Mouse (Mus musculus): ENCODE measurements around the gene Iqgap3. TPM values are rescaled to one million over a fixed set of nuclear protein-coding genes. Genes with fewer than 3 reads are reported as not detected.

Iqgap3 gene
- total and polyA plus RNA-seq, 2 experiments from 2014 or later = 1.2 to 5.4 TPM

DNA sequence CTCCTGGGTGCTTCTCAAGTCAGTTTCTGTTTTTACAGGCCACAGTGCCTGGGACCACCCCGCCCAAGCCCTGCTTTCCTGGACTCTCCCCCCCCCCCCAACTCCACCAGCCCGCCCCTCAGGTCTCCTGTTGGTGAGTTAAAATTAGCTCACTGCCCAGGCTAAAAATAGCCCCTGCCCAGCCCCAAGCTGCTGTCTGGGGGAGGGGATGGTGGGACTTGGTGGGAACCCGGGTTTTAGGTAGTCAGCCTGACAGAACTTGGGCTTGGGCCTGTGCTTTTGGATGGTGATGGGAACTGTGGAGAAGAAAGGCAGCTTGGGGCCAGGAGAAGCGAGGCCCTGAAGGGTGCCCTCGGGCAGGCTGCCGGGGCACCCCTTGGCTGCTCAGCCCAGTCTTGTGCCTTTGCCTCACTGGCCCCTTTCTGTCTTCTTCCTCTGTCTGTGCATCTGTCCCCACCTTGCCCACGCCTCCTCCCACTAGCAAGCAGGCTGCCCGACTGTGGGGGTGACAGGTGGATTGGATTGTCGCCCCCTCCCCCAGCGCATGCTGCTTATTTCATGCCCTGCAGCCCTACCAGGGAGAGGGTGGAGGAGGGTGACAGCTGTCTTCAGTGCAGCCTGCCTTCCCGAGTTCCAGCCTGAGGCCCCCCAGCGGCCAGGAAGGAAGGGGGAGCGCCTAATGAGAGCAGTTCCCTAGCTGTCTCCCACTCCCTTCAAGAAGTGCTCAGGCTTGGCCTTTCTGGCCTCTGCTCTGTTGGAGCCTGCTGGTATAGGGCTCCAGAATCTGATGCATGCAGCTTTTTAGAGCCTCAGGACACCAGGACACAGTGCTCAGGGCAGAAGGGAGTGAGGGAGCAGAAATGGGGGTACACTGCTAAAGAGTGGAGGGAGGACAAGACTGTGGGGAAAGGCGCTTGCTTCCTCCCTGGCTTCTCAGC lies 68.6 kb downstream of the Iqgap3 start:
- H3K27ac ChIP-seq (ENCODE audit: low read depth, low read length) = peak overlapping the region; percentile 85
- peak overlapping the region; percentile 38 for H3K4me2 ChIP-seq (ENCODE audit: low read depth, low read length, poor library complexity, severe bottlenecking)
- no peaks in the 10 kb centered on the region for H3K9me3 ChIP-seq (ENCODE audit: low read length)
- H3K4me3 ChIP-seq (ENCODE audit: low read depth, low read length) = no peak overlapping the region
- peak; percentile 55 for TF ChIP-seq CTCF (IDR thresholded peaks at IDR 0.05)
- H3K36me3 ChIP-seq (ENCODE audit: insufficient read depth, low read length) = 0 out of 2 replicates have a peak, but pooled peaks cover 3% of the 10 kb centered on the region
- 12% methylated on average over 14 of the region's 14 CpGs for WGBS
- no peaks in the 10 kb centered on the region for H3K27me3 ChIP-seq (ENCODE audit: insufficient read depth, low read length)
- peaks cover 55% of the 10 kb centered on the region for H3K4me1 ChIP-seq (ENCODE audit: insufficient read depth, low read length)
- peak; percentile 52 for ATAC-seq (ENCODE audit: low FRiP score)
- H3K9ac ChIP-seq (replicated peaks; ENCODE audit: low read length, poor library complexity, severe bottlenecking) = peak overlapping the region; percentile 42
- DNase-seq (ENCODE audit: low spot score) = peak; percentile 62

- no peak for TF ChIP-seq CTCF (IDR thresholded peaks at IDR 0.05)
- H3K4me3 ChIP-seq (ENCODE audit: low read depth, low read length) = no peak overlapping the region
- peak; percentile 2; the same call in 1 of the 2 replicates for ATAC-seq (ENCODE audit: low FRiP score)
- H3K4me2 ChIP-seq (ENCODE audit: low read depth, low read length, poor library complexity, severe bottlenecking) = peak overlapping the region; percentile 38
- peak overlapping the region; percentile 85 for H3K27ac ChIP-seq (ENCODE audit: low read depth, low read length)
- peak overlapping the region; percentile 9; the same call in 1 of the 2 replicates for H3K9ac ChIP-seq (replicated peaks; ENCODE audit: low read length, poor library complexity, severe bottlenecking)
- H3K4me1 ChIP-seq (ENCODE audit: insufficient read depth, low read length) = peaks cover 48% of the 10 kb centered on the region
- H3K9me3 ChIP-seq (ENCODE audit: low read length) = no peaks in the 10 kb centered on the region
- no peak for DNase-seq (ENCODE audit: low spot score)
- H3K36me3 ChIP-seq (ENCODE audit: insufficient read depth, low read length) = peaks cover 2% of the 10 kb centered on the region; the same call in 1 of the 2 replicates
- 46% methylated on average over 3 of the region's 3 CpGs for WGBS
- no peaks in the 10 kb centered on the region for H3K27me3 ChIP-seq (ENCODE audit: insufficient read depth, low read length)
These were observed 69.2 kb downstream of the Iqgap3 start for GRCm38 (mm10) chr3:88150999-88151364.

- peak overlapping the region; percentile 85 for H3K27ac ChIP-seq (ENCODE audit: low read depth, low read length)
- H3K4me1 ChIP-seq (ENCODE audit: insufficient read depth, low read length) = peaks cover 44% of the 10 kb centered on the region
- 0 out of 2 replicates have a peak overlapping the region, but pooled peaks have one; percentile 39 for H3K9ac ChIP-seq (replicated peaks; ENCODE audit: low read length, poor library complexity, severe bottlenecking)
- ATAC-seq (ENCODE audit: low FRiP score) (peak; percentile 83), DNase-seq (ENCODE audit: low spot score) (peak; percentile 89)
- no peaks in the 10 kb centered on the region for H3K27me3 ChIP-seq (ENCODE audit: insufficient read depth, low read length)
- no peak for TF ChIP-seq CTCF (IDR thresholded peaks at IDR 0.05)
- H3K36me3 ChIP-seq (ENCODE audit: insufficient read depth, low read length) = peaks cover 4% of the 10 kb centered on the region; the same call in 1 of the 2 replicates
- peak overlapping the region; percentile 33 for H3K4me2 ChIP-seq (ENCODE audit: low read depth, low read length, poor library complexity, severe bottlenecking)
- H3K4me3 ChIP-seq (ENCODE audit: low read depth, low read length) = no peak overlapping the region
- H3K9me3 ChIP-seq (ENCODE audit: low read length) = no peaks in the 10 kb centered on the region
- 18% methylated on average over 3 of the region's 3 CpGs for WGBS
These were observed 70.3 kb downstream of the Iqgap3 start for GRCm38 (mm10) chr3:88152056-88152455.

- TF ChIP-seq CTCF (IDR thresholded peaks at IDR 0.05) = 0 out of 2 replicates have a peak, but pooled peaks have one; percentile 5
- Histone ChIP-seq H3K4me3 (ENCODE audit: low read depth, low read length) (no peak overlapping the region), H3K9me3 (ENCODE audit: low read length) (no peaks in the 10 kb centered on the region), H3K9ac (replicated peaks; ENCODE audit: low read length, poor library complexity, severe bottlenecking) (0 out of 2 replicates have a peak overlapping the region, but pooled peaks have one; percentile 13), H3K36me3 (ENCODE audit: insufficient read depth, low read length) (peaks cover 4% of the 10 kb centered on the region; the same call in 1 of the 2 replicates), H3K4me2 (ENCODE audit: low read depth, low read length, poor library complexity, severe bottlenecking) (no peak overlapping the region), H3K27ac (ENCODE audit: low read depth, low read length) (peak overlapping the region; percentile 72), H3K27me3 (ENCODE audit: insufficient read depth, low read length) (no peaks in the 10 kb centered on the region), H3K4me1 (ENCODE audit: insufficient read depth, low read length) (peaks cover 41% of the 10 kb centered on the region)
- ATAC-seq (ENCODE audit: low FRiP score) = no peak
- WGBS = 91% methylated on average over 3 of the region's 3 CpGs
- DNase-seq (ENCODE audit: low spot score) = no peak
These were observed 71.7 kb downstream of the Iqgap3 start for GRCm38 (mm10) chr3:88153290-88154011.

GRCm38 (mm10) chr3:88154236-88154635 lies 72.5 kb downstream of the Iqgap3 start:
- TF ChIP-seq CTCF (IDR thresholded peaks at IDR 0.05) = no peak
- 77% methylated on average over 2 of the region's 2 CpGs for WGBS
- no peak overlapping the region for H3K4me3 ChIP-seq (ENCODE audit: low read depth, low read length)

More at GRCm38 (mm10) chr3:88154236-88154635, 72.5 kb downstream of the Iqgap3 start:
- H3K4me2 ChIP-seq (ENCODE audit: low read depth, low read length, poor library complexity, severe bottlenecking) = no peak overlapping the region
- H3K27ac ChIP-seq (ENCODE audit: low read depth, low read length) = no peak overlapping the region
- no peaks in the 10 kb centered on the region for H3K9me3 ChIP-seq (ENCODE audit: low read length)
- DNase-seq (ENCODE audit: low spot score) (no peak), ATAC-seq (ENCODE audit: low FRiP score) (no peak)
- peaks cover 8% of the 10 kb centered on the region for H3K36me3 ChIP-seq (ENCODE audit: insufficient read depth, low read length)
- no peak overlapping the region for H3K9ac ChIP-seq (replicated peaks; ENCODE audit: low read length, poor library complexity, severe bottlenecking)
- no peaks in the 10 kb centered on the region for H3K27me3 ChIP-seq (ENCODE audit: insufficient read depth, low read length)
- H3K4me1 ChIP-seq (ENCODE audit: insufficient read depth, low read length) = peaks cover 37% of the 10 kb centered on the region
